Mouse (Mus musculus): ENCODE measurements around the gene Asb6. TPM values are rescaled to one million over a fixed set of nuclear protein-coding genes. Genes with fewer than 3 reads are reported as not detected.

The Asb6 gene
- polyA plus RNA-seq, 1 experiment from 2014 or later: 13.0 TPM

DNA sequence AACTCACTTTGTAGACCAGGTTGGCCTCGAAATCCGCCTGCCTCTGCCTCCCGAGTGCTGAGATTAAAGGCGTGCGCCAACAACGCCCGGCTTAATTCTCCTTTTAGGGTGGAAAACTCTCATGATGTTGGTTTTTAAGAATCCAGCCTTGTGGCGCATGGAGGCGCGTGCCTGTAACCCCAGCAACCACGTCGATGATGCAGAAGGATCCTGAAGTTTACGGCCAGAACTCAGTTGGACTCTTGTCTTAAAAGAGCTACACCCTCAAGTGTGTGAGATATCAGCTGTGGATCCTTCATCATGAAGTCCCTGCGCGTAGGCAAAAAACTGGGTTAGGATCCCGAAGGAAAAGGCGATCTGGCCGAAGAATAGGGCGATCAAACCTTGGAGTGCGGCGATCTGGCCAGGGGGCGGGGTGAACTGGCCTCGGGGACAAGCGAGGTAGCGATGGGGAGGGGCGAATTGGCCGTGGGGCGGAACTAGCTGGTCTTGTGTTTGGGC is 22.9 kb downstream of the Asb6 start:
- Histone ChIP-seq H3K4me3 (ENCODE audit: low read depth, low read length) (peak overlapping the region; percentile 69), H3K27ac (ENCODE audit: low read depth, low read length) (no peak overlapping the region), H3K27me3 (replicated peaks; ENCODE audit: control insufficient read depth, insufficient read depth, low read length) (no peaks in the 10 kb centered on the region), H3K4me2 (replicated peaks; ENCODE audit: low read depth) (peak overlapping the region; percentile 85), H3K9me3 (ENCODE audit: control insufficient read depth) (no peaks in the 10 kb centered on the region), H3K36me3 (ENCODE audit: control insufficient read depth, insufficient read depth) (no peaks in the 10 kb centered on the region), H3K4me1 (replicated peaks; ENCODE audit: control insufficient read depth, insufficient read depth, low read length) (peaks cover 11% of the 10 kb centered on the region; the same call in 1 of the 2 replicates), H3K9ac (ENCODE audit: low read depth, low read length) (0 out of 2 replicates have a peak overlapping the region, but pooled peaks have one; percentile 73)
- WGBS: 6% methylated on average over 28 of the region's 28 CpGs
- TF ChIP-seq CTCF (IDR thresholded peaks at IDR 0.05; ENCODE audit: low read depth): no peak
- ATAC-seq: peak; percentile 16

DNA sequence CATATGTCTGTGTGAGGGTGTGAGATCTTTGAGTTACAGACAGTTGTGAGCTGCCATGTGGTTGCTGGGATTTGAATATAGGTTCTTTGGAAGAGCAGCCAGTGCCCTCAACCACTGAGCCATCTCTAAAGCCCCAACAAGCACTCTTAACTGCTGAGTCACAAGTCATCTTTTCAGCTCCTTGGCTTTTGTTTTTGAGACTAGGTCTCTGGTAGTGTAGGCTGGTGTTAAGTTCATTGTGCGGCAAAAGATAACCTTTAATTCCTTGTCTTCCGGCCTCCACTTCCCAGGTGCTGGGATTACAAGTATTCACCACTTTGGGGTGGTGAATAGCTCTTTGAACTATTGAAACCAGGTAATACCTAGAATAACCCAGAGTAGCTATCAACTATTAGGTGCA is 24.1 kb downstream of the Asb6 start:
- Histone ChIP-seq H3K4me2 (replicated peaks; ENCODE audit: low read depth) (no peak overlapping the region), H3K9ac (ENCODE audit: low read depth, low read length) (no peak overlapping the region), H3K36me3 (ENCODE audit: control insufficient read depth, insufficient read depth) (no peaks in the 10 kb centered on the region), H3K27ac (ENCODE audit: low read depth, low read length) (no peak overlapping the region), H3K27me3 (replicated peaks; ENCODE audit: control insufficient read depth, insufficient read depth, low read length) (no peaks in the 10 kb centered on the region; the same call in 1 of the 2 replicates), H3K4me3 (ENCODE audit: low read depth, low read length) (no peak overlapping the region), H3K9me3 (ENCODE audit: control insufficient read depth) (no peaks in the 10 kb centered on the region), H3K4me1 (replicated peaks; ENCODE audit: control insufficient read depth, insufficient read depth, low read length) (peaks cover 17% of the 10 kb centered on the region; the same call in 1 of the 2 replicates)
- no peak for TF ChIP-seq CTCF (IDR thresholded peaks at IDR 0.05; ENCODE audit: low read depth)
- ATAC-seq: no peak
- 89% methylated on average over 2 of the region's 2 CpGs for WGBS

DNA sequence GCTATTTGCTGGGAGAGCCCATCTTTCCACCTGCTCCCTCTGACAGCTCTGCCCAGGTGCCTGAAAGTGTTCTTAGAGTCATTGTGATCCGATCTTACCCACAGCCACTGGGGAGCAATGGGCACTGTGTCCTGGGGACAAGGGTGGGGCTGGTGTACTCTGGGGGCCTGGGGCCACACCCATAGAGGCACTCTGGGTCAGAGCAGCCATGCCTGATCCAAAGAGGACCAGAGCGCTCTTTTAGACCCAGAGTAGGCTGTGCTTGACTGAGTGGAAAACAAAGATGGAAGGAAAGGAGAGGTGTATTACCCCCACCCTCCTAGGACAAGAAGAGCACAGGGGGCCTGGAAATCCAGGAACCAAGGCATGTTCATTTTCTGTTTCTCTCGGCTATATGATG is 26.5 kb downstream of the Asb6 start, which contains the start of gene 1700001O22Rik:
1700001O22Rik (minus strand) TSS at position 58 of the 400 bp plus-strand sequence.
- no peak within 1 kb of the TSS for H3K9ac ChIP-seq (ENCODE audit: low read depth, low read length)
- no peaks in the 10 kb centered on the region for H3K9me3 ChIP-seq (ENCODE audit: control insufficient read depth)
- H3K4me3 ChIP-seq (ENCODE audit: low read depth, low read length): no peak within 1 kb of the TSS
- peaks cover 13% of the 10 kb centered on the region; the same call in 1 of the 2 replicates for H3K4me1 ChIP-seq (replicated peaks; ENCODE audit: control insufficient read depth, insufficient read depth, low read length)
- ATAC-seq: no peak
- TF ChIP-seq CTCF (IDR thresholded peaks at IDR 0.05; ENCODE audit: low read depth): no peak
- no peaks in the 10 kb centered on the region for H3K36me3 ChIP-seq (ENCODE audit: control insufficient read depth, insufficient read depth)
- no peak within 1 kb of the TSS for H3K27ac ChIP-seq (ENCODE audit: low read depth, low read length)
- WGBS: 87% methylated on average over 3 of the region's 3 CpGs
- H3K27me3 ChIP-seq (replicated peaks; ENCODE audit: control insufficient read depth, insufficient read depth, low read length): no peaks in the 10 kb centered on the region; the same call in 1 of the 2 replicates
- no peak within 1 kb of the TSS for H3K4me2 ChIP-seq (replicated peaks; ENCODE audit: low read depth)

DNA sequence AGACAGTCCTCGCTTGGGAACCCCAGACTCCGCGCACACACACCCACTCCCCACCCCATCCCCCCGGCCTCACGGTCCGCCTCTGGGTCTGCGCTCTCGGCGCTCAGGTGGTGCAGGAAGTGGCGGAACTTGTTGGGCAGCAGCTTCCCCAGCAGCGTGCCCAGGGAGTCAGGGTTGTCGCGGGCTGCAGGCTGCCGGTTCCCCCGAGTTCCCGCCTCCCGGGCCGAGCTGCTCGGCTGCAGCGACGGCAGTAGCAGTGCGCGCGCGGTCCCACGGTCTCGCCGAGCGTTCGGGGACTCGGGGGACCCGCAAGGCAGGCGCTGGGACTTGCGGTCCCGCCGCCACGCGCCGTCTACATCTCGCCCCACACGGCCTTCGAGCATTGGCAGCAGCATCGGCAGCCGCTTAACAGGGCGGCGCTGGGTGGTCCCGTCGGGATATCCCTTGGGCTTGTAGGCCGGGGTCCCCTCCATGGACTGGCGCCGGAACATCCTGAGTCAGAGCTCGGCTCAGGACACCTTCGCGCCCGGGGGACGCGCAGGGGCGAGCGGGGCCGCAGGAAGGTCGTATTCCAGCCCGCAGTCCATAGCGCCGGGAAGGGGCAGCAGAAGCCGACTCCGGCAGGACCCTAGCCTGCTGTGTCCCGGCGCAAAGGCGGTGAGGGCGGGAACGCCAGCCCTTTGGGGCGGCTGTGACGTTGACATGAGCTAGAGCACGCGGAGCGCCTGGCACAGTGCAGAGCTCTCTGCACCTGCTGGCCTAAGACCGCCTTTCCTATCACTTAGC is 28.9 kb downstream of the Asb6 start:
- H3K27me3 ChIP-seq (replicated peaks; ENCODE audit: control insufficient read depth, insufficient read depth, low read length): no peaks in the 10 kb centered on the region; the same call in 1 of the 2 replicates
- H3K27ac ChIP-seq (ENCODE audit: low read depth, low read length): no peak overlapping the region
- 0 out of 2 replicates have a peak, but pooled peaks cover 6% of the 10 kb centered on the region for H3K4me1 ChIP-seq (replicated peaks; ENCODE audit: control insufficient read depth, insufficient read depth, low read length)
- H3K9me3 ChIP-seq (ENCODE audit: control insufficient read depth): no peaks in the 10 kb centered on the region
- peak; percentile 55; the same call in 1 of the 2 replicates for ATAC-seq
- under 1% methylated on average over 73 of the region's 77 CpGs for WGBS
- peak overlapping the region; percentile 47 for H3K4me3 ChIP-seq (ENCODE audit: low read depth, low read length)
- no peaks in the 10 kb centered on the region for H3K36me3 ChIP-seq (ENCODE audit: control insufficient read depth, insufficient read depth)
- TF ChIP-seq CTCF (IDR thresholded peaks at IDR 0.05; ENCODE audit: low read depth): no peak
- H3K9ac ChIP-seq (ENCODE audit: low read depth, low read length): peak overlapping the region; percentile 48
- peak overlapping the region; percentile 93 for H3K4me2 ChIP-seq (replicated peaks; ENCODE audit: low read depth)

DNA sequence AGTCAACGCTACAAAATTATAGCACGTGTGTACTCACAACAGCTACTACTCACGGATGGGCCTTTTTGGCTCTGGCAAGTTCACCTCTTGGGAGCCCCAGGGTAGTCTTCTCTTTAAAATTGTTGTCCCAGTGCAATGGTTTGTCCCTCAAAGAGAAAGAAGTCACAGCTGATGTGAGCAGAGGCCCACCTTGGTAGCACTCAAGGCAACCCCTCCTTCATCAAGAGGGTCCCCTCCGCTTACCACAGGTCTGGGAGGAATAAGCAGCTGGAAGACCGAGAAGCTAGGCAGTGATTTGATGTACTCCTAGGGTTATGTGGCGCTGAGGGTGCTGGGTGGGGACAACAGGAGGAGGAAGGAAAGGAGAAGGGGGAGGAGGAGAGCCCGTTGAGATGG is 29.5 kb downstream of the Asb6 start:
- 0 out of 2 replicates have a peak, but pooled peaks cover 6% of the 10 kb centered on the region for H3K4me1 ChIP-seq (replicated peaks; ENCODE audit: control insufficient read depth, insufficient read depth, low read length)
- TF ChIP-seq CTCF (IDR thresholded peaks at IDR 0.05; ENCODE audit: low read depth): no peak
- ATAC-seq: no peak
- H3K9me3 ChIP-seq (ENCODE audit: control insufficient read depth): no peaks in the 10 kb centered on the region
- H3K9ac ChIP-seq (ENCODE audit: low read depth, low read length): no peak overlapping the region
- peak overlapping the region; percentile 47 for H3K4me3 ChIP-seq (ENCODE audit: low read depth, low read length)
- WGBS: 46% methylated on average over 7 of the region's 7 CpGs
- no peak overlapping the region for H3K27ac ChIP-seq (ENCODE audit: low read depth, low read length)
- no peaks in the 10 kb centered on the region; the same call in 1 of the 2 replicates for H3K27me3 ChIP-seq (replicated peaks; ENCODE audit: control insufficient read depth, insufficient read depth, low read length)
- peak overlapping the region; percentile 93 for H3K4me2 ChIP-seq (replicated peaks; ENCODE audit: low read depth)
- H3K36me3 ChIP-seq (ENCODE audit: control insufficient read depth, insufficient read depth): no peaks in the 10 kb centered on the region

DNA sequence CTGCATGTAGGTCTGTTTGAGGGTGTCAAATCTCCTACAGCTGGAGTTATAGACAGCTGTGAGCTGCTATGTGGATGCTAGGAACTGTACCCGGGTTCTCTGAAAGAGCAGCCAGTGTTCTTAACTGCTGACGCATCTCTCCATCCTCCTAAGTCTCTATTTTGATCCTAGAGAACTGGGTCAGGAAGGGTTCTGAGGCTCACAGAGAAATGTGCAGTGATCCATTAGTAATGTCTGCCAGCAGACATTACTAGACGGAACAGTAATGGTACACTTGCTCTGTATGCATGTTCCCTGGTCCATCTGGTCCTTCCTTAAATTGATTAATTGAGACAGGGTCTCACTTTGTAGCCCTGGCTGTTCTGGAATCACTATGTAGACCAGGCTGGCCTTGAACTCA is 30.7 kb downstream of the Asb6 start:
- Histone ChIP-seq H3K27ac (ENCODE audit: low read depth, low read length) (no peak overlapping the region), H3K4me3 (ENCODE audit: low read depth, low read length) (no peak overlapping the region), H3K4me2 (replicated peaks; ENCODE audit: low read depth) (no peak overlapping the region), H3K9me3 (ENCODE audit: control insufficient read depth) (no peaks in the 10 kb centered on the region), H3K9ac (ENCODE audit: low read depth, low read length) (no peak overlapping the region), H3K27me3 (replicated peaks; ENCODE audit: control insufficient read depth, insufficient read depth, low read length) (no peaks in the 10 kb centered on the region; the same call in 1 of the 2 replicates), H3K36me3 (ENCODE audit: control insufficient read depth, insufficient read depth) (no peaks in the 10 kb centered on the region), H3K4me1 (replicated peaks; ENCODE audit: control insufficient read depth, insufficient read depth, low read length) (0 out of 2 replicates have a peak, but pooled peaks cover 6% of the 10 kb centered on the region)
- 75% methylated on average over 3 of the region's 3 CpGs for WGBS
- ATAC-seq: no peak
- TF ChIP-seq CTCF (IDR thresholded peaks at IDR 0.05; ENCODE audit: low read depth): no peak

All from intestine, postnatal 0 days (tissue).